Mouse (Mus musculus) liver, adult 2 months (tissue): ENCODE results near the gene Arsg.

Source experiments
- CTCF ChIP-seq: fragments of 200-500 bp; IDR thresholded peaks from 2 replicates; pipeline ENCODE4 v1.5.1; 2011; ENCODE audit warnings: low read depth, low read length, control low read depth
- POLR2A ChIP-seq: fragments of 200-500 bp; IDR thresholded peaks from 2 replicates; pipeline ENCODE4 v1.6.1; 2011; ENCODE audit warnings: low read length, control low read depth; ENCODE audit not compliant: insufficient read depth; ENCODE audit errors: extremely low read depth

- TF ChIP-seq CTCF (peak; percentile 37), POLR2A (no peak)
These were observed 87.7 kb downstream of the Arsg start for GRCm38 (mm10) chr11:109560793-109561257.
